Mouse (Mus musculus) heart, postnatal 0 days (tissue): ENCODE data around the gene Eif4b. TPM values are rescaled to one million over a fixed set of nuclear protein-coding genes. Genes with fewer than 3 reads are reported as not detected.

Experiments used
- ATAC-seq: fragments of 200-750 bp; cut with Nextera tagmentation; 2 replicates; pipeline ENCODE4 v1.8.0; 2017; ENCODE audit warnings: low read depth, moderate number of reproducible peaks, moderate library complexity; ENCODE audit not compliant: insufficient read depth
- DNase-seq: peaks from one replicate; pipeline ENCODE4 v3.0.0-alpha.2; 2016; ENCODE audit warnings: low spot score
- H3K27ac ChIP-seq: fragments of 300-500 bp; sonication (generic); 2 replicates; pipeline ENCODE4 v1.5.1; 2014; ENCODE audit warnings: low read depth, mild to moderate bottlenecking
- H3K27me3 ChIP-seq: fragments of 300-500 bp; sonication (generic); 2 replicates; pipeline ENCODE4 v1.6.1; 2014; ENCODE audit warnings: low read length, mixed read lengths; ENCODE audit not compliant: control insufficient read depth, insufficient read depth
- H3K36me3 ChIP-seq: fragments of 300-500 bp; sonication (generic); replicated peaks from 2 replicates; pipeline ENCODE4 v1.6.1; 2014; ENCODE audit warnings: low read length, mixed read lengths; ENCODE audit not compliant: control insufficient read depth, insufficient read depth
- H3K4me1 ChIP-seq: fragments of 300-500 bp; sonication (generic); 2 replicates; pipeline ENCODE4 v1.6.1; 2014; ENCODE audit warnings: antibody characterized with exemption; ENCODE audit not compliant: control insufficient read depth, insufficient read depth
- H3K4me2 ChIP-seq: fragments of 300-500 bp; sonication (generic); 2 replicates; pipeline ENCODE4 v1.6.1; 2014; ENCODE audit warnings: low read depth, mild to moderate bottlenecking, low read length, moderate library complexity
- H3K4me3 ChIP-seq: fragments of 300-500 bp; sonication (generic); 2 replicates; pipeline ENCODE4 v1.5.1; 2014; ENCODE audit warnings: low read depth, low read length
- H3K9ac ChIP-seq: fragments of 300-500 bp; sonication (generic); replicated peaks from 2 replicates; pipeline ENCODE4 v1.6.1; 2014; ENCODE audit warnings: low read depth, low read length, mixed read lengths
- H3K9me3 ChIP-seq: fragments of 300-500 bp; sonication (generic); replicated peaks from 2 replicates; pipeline ENCODE4 v1.6.1; 2016; ENCODE audit warnings: low read length; ENCODE audit not compliant: control insufficient read depth
- CTCF ChIP-seq: IDR thresholded peaks from 2 replicates; pipeline ENCODE4 v1.5.1; 2016; ENCODE audit warnings: antibody characterized with exemption, control low read depth, low read depth
- EP300 ChIP-seq: IDR thresholded peaks from 2 replicates; pipeline ENCODE4 v1.6.1; 2016; ENCODE audit warnings: antibody characterized with exemption, low read depth
- WGBS: fragments of 180-500 bp; shearing (Covaris S2); extraction: QIAGEN DNeasy Blood & Tissue Kit; methylation state at CpG from one replicate; pipeline ENCODE4 v1.1.7; 2014; 5-methylcytosine and 5-hydroxymethylcytosine counted together
- polyA plus RNA-seq: library from polyadenylated mRNA; unstranded; fragments of >200 nt; fragmentation: Nextera tagmentation; extraction: Ambion mirVana; gene quantifications from 2 replicates; pipeline ENCODE4 v1.2.1, GENCODE M21; 2015
- total RNA-seq: library from RNA; depleted of rRNA; stranded (reverse); fragments of >200 nt; gene quantifications from 2 replicates; pipeline ENCODE4 v1.2.3, GENCODE M21; 2014; ENCODE audit warnings: low replicate concordance

The Eif4b gene
- total and polyA plus RNA-seq, 2 experiments from 2014 or later: 46.0 to 110 TPM

DNA sequence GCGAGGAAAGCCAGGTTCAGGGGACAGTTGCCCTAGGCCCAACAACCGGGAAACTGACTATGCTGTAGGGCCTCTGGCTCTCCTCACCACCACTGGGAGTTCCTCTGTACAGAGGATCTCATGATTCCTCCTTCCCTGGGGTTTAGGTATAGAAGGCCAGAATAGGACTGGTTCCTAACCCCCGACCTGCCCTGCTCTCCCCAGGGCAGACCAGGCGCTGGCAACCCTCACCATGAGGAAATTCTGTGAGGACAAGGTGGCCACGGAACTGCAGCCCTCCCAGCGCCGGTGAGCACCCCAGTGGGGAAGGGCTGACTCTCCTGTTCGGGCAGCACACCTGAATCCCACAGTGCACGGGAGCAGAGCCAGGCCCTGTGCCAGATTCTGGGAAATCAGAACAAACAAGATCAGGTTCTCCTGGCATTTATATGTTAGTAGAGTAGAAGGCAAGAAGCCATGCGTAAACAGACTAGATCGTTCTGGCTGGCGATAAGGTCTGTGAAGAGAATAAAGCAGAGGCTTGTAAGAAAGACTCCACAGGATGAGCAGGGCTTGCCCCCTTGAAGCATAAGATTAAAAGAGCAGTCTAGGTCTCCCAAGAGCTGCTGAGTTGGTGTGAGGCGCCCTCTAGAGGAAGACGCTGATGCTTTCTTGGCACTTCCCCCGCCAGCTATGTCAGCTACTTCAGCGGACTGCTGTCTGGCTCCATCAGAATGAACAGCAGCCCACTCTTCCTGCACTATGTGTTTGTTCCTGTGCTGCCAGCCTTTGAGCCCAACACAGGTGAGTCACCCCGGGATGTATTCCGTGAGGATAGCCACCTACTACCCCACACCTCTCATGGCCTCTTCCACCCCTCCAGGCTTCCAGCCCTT, 35.3 kb downstream of the Eif4b start:
- Histone ChIP-seq H3K4me3 (no peak overlapping the region), H3K9me3 (no peaks in the 10 kb centered on the region), H3K9ac (no peak overlapping the region), H3K4me1 (peaks cover 35% of the 10 kb centered on the region), H3K4me2 (no peak overlapping the region), H3K36me3 (peaks cover 77% of the 10 kb centered on the region), H3K27me3 (no peaks in the 10 kb centered on the region), H3K27ac (peak overlapping the region; percentile 33)
- WGBS: 54% methylated on average over 18 of the region's 18 CpGs
- TF ChIP-seq EP300 (no peak), CTCF (peak; percentile 79)
- peak; percentile 77 for DNase-seq
- peak; percentile 34 for ATAC-seq

DNA sequence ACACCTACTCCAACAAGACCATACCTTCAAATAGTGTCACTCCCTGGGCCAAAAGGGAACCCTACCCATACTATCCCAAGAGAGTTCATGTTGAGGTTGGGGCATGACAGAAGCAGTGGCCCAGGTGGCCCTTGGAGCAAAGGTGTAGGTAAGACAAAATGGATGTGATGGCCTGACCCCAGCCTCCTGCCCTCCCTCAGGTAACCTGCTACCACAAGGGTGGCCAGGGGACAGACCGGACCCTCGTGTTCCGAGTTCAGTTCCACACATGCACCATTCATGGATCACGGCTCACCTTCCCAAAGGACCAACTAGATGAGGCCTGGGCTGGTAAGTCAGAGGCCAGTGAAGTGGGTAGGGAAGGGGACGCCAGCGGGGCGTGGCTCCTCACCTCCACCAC, 36.7 kb downstream of the Eif4b start:
- Histone ChIP-seq H3K9me3 (no peaks in the 10 kb centered on the region), H3K36me3 (peaks cover 91% of the 10 kb centered on the region), H3K9ac (no peak overlapping the region), H3K27me3 (no peaks in the 10 kb centered on the region), H3K4me3 (no peak overlapping the region), H3K4me1 (peaks cover 27% of the 10 kb centered on the region), H3K27ac (no peak overlapping the region), H3K4me2 (no peak overlapping the region)
- DNase-seq (no peak), ATAC-seq (no peak)
- TF ChIP-seq CTCF (no peak), EP300 (no peak)
- 95% methylated on average over 7 of the region's 7 CpGs for WGBS

DNA sequence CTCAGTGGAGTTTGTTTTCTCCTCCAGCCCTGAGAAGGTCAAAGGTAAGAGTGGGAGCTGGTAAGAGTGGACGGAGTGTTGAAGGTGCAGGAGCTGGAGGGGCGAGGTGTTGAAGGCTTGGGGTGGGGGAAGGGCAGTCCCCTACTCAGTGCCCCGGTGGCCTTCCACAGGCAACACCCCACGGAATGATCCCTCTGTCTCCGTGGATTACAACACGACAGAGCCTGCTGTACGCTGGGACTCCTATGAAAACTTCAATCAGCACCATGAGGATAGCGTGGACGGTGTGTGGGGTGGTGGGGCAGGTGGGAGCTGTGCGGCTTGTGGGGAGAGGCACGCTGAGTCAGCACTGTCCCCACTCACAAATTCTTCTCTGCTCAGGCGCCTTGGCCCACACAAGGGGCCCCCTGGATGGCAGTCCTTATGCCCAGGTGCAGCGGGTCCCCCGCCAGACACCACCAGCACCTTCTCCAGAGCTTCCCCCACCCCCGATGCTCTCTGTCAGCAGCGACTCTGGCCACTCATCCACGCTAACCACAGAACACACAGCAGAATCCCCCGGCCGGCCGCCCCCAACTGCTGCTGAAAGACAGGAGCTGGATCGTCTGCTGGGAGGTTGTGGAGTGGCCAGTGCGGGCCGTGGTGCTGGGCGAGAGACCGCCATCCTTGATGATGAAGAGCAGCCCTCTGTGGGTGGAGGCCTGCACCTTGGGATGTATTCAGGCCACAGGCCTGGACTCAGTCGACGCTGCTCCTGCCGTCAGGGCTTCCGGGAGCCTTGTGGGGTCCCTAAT, 37.3 kb downstream of the Eif4b start:
- H3K9ac ChIP-seq: no peak overlapping the region
- no peak for DNase-seq
- H3K27ac ChIP-seq: no peak overlapping the region
- H3K4me2 ChIP-seq: no peak overlapping the region
- peaks cover 95% of the 10 kb centered on the region for H3K36me3 ChIP-seq
- H3K4me3 ChIP-seq: no peak overlapping the region
- H3K4me1 ChIP-seq: peaks cover 21% of the 10 kb centered on the region
- no peaks in the 10 kb centered on the region for H3K9me3 ChIP-seq
- no peak for ATAC-seq
- TF ChIP-seq CTCF (no peak), EP300 (no peak)
- 72% methylated on average over 29 of the region's 29 CpGs for WGBS
- H3K27me3 ChIP-seq: no peaks in the 10 kb centered on the region

GRCm38 (mm10) chr15:102111495-102111829, 37.9 kb downstream of the Eif4b start:
- TF ChIP-seq EP300 (no peak), CTCF (no peak)
- H3K9ac ChIP-seq: no peak overlapping the region
- peaks cover 95% of the 10 kb centered on the region for H3K36me3 ChIP-seq
- no peaks in the 10 kb centered on the region for H3K9me3 ChIP-seq
- peaks cover 16% of the 10 kb centered on the region for H3K4me1 ChIP-seq
- H3K27me3 ChIP-seq: no peaks in the 10 kb centered on the region
- H3K4me2 ChIP-seq: no peak overlapping the region
- DNase-seq (no peak), ATAC-seq (no peak)
- no peak overlapping the region for H3K27ac ChIP-seq
- H3K4me3 ChIP-seq: no peak overlapping the region
- WGBS: 74% methylated on average over 11 of the region's 11 CpGs

GRCm38 (mm10) chr15:102112181-102112580, 38.6 kb downstream of the Eif4b start:
- H3K9me3 ChIP-seq: no peaks in the 10 kb centered on the region
- no peak for TF ChIP-seq CTCF
- TF ChIP-seq EP300: no peak
- H3K4me3 ChIP-seq: no peak overlapping the region
- ATAC-seq (no peak), DNase-seq (no peak)
- no peak overlapping the region for H3K4me2 ChIP-seq
- H3K27me3 ChIP-seq: no peaks in the 10 kb centered on the region
- 92% methylated on average over 6 of the region's 6 CpGs for WGBS
- H3K36me3 ChIP-seq: peaks cover 97% of the 10 kb centered on the region
- no peak overlapping the region for H3K9ac ChIP-seq
- peaks cover 16% of the 10 kb centered on the region for H3K4me1 ChIP-seq
- H3K27ac ChIP-seq: no peak overlapping the region
